Mouse (Mus musculus): ENCODE results near the gene Lyrm9. TPM values are rescaled to one million over a fixed set of nuclear protein-coding genes. Genes with fewer than 3 reads are reported as not detected.
A peak's percentile ranks its signal among the peaks of the same experiment; 100 is the strongest.

Gene Lyrm9
- polyA plus RNA-seq, 1 experiment, result 7.6 TPM

DNA sequence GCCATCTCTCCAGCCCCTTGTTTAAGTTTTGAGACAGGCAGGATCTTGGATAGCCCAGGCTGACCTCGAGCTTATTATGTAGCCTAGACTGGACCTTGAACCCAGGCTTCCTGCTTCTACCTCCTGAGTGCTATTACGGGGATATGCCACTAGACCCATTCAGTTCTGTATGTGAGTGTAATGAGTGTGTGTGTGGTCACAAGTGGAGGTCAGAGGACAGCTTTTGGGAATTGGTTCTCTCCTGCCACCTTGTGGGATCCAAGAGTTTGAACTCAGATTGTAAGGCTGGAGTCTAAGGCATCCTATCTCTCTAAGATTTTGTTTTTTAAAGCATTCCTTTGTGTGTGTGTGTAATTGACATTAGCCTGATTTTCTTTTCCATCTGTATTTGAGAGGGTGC, 2.0 kb downstream of the Lyrm9 start:
- peaks cover 5% of the 10 kb centered on the region for H3K4me1 ChIP-seq (ENCODE audit: control insufficient read depth, insufficient read depth, low read length)
- TF ChIP-seq CTCF (IDR thresholded peaks at IDR 0.05; ENCODE audit: insufficient read depth, low read length) (peak; percentile 5; the same call in 1 of the 2 replicates), POLR2A (IDR thresholded peaks at IDR 0.05; ENCODE audit: borderline replicate concordance, extremely low read depth, low read depth, low read length) (no peak)
- H3K4me3 ChIP-seq (replicated peaks; ENCODE audit: extremely low read depth, low read depth, low read length), result no peak overlapping the region
- DNase-seq, result no peak
- 31% methylated on average over 2 of the region's 2 CpGs for WGBS

GRCm38 (mm10) chr11:78829373-78829772, 3.0 kb downstream of the Lyrm9 start:
- WGBS, result 43% methylated on average over 6 of the region's 6 CpGs

DNA sequence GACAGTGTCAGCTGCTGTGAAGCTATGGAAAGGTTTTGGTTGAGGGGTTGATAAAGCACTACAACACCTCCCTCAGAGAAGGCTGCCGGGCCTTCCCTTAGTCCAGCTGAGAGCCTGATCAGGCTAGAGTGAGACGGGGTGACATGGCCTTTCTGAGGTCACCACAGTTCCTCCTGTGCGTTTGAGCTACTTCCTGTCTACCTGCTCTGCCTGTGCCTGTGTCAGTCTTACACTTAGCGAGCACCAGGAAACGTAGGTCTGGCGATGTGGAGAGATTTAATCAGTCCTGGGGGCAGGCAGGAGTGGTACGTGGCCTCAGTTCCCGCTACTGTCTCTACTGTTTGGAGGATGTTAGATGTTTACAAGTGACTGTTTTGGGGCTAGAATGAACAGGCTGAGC, 3.8 kb downstream of the Lyrm9 start:
- 36% methylated on average over 8 of the region's 8 CpGs for WGBS
- no peak for TF ChIP-seq POLR2A (IDR thresholded peaks at IDR 0.05; ENCODE audit: borderline replicate concordance, extremely low read depth, low read depth, low read length)
- no peak for TF ChIP-seq CTCF (IDR thresholded peaks at IDR 0.05; ENCODE audit: insufficient read depth, low read length)
- no peak overlapping the region for H3K4me3 ChIP-seq (replicated peaks; ENCODE audit: extremely low read depth, low read depth, low read length)
- no peak for DNase-seq
- H3K4me1 ChIP-seq (ENCODE audit: control insufficient read depth, insufficient read depth, low read length), result peaks cover 5% of the 10 kb centered on the region

More at GRCm38 (mm10) chr11:78829373-78829772, 3.0 kb downstream of the Lyrm9 start:
- TF ChIP-seq CTCF (IDR thresholded peaks at IDR 0.05; ENCODE audit: insufficient read depth, low read length) (no peak), POLR2A (IDR thresholded peaks at IDR 0.05; ENCODE audit: borderline replicate concordance, extremely low read depth, low read depth, low read length) (no peak)
- Histone ChIP-seq H3K4me3 (replicated peaks; ENCODE audit: extremely low read depth, low read depth, low read length) (no peak overlapping the region), H3K4me1 (ENCODE audit: control insufficient read depth, insufficient read depth, low read length) (peaks cover 5% of the 10 kb centered on the region)
- DNase-seq, result no peak

- TF ChIP-seq POLR2A (IDR thresholded peaks at IDR 0.05; ENCODE audit: borderline replicate concordance, extremely low read depth, low read depth, low read length), result no peak
- no peak for TF ChIP-seq CTCF (IDR thresholded peaks at IDR 0.05; ENCODE audit: insufficient read depth, low read length)
- DNase-seq, result no peak
- 75% methylated on average over 4 of the region's 4 CpGs for WGBS
- no peak overlapping the region for H3K4me3 ChIP-seq (replicated peaks; ENCODE audit: extremely low read depth, low read depth, low read length)
- H3K4me1 ChIP-seq (ENCODE audit: control insufficient read depth, insufficient read depth, low read length), result peaks cover 5% of the 10 kb centered on the region
Measured at GRCm38 (mm10) chr11:78831716-78832115, 5.3 kb downstream of the Lyrm9 start.

DNA sequence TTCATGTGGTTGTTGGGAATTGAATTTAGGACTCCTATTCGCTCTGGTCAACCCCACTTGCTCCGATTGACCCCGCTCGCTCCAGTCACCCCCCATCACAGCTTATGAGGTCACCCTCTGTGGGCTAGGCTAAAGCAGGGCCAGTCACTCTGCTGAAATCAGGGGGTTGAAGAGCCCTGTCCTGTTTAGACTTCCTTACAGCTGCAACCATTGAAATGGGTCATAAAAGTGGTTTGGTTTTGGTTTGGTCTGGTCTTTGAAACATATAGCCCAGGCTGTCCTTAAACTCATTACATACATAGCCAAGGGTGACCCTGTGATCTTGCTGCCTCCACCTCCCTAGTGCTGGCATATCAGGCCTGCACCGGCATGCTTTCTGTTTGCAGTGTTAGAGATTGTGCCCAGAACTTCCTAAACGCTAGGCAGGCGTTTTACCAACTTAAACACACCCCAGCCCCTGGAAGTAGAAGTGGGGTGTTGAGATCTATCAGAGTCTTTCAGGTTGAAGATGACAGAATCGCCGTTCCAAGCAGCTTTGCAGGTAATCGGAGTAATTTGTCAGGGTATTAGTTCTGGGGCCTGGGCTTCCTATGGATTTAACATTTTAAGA, 5.8 kb downstream of the Lyrm9 start:
- WGBS, result 81% methylated on average over 10 of the region's 10 CpGs
- DNase-seq, result no peak
- TF ChIP-seq CTCF (IDR thresholded peaks at IDR 0.05; ENCODE audit: insufficient read depth, low read length) (no peak), POLR2A (IDR thresholded peaks at IDR 0.05; ENCODE audit: borderline replicate concordance, extremely low read depth, low read depth, low read length) (no peak)
- Histone ChIP-seq H3K4me1 (ENCODE audit: control insufficient read depth, insufficient read depth, low read length) (peaks cover 5% of the 10 kb centered on the region), H3K4me3 (replicated peaks; ENCODE audit: extremely low read depth, low read depth, low read length) (no peak overlapping the region)

GRCm38 (mm10) chr11:78832816-78833314, 6.5 kb downstream of the Lyrm9 start:
- peak; percentile 37 for DNase-seq
- H3K4me1 ChIP-seq (ENCODE audit: control insufficient read depth, insufficient read depth, low read length), result peaks cover 5% of the 10 kb centered on the region
- no peak overlapping the region for H3K4me3 ChIP-seq (replicated peaks; ENCODE audit: extremely low read depth, low read depth, low read length)
- WGBS, result 31% methylated on average over 13 of the region's 13 CpGs
- TF ChIP-seq CTCF (IDR thresholded peaks at IDR 0.05; ENCODE audit: insufficient read depth, low read length), result no peak
- TF ChIP-seq POLR2A (IDR thresholded peaks at IDR 0.05; ENCODE audit: borderline replicate concordance, extremely low read depth, low read depth, low read length), result peak; percentile 22; the same call in 1 of the 2 replicates

DNA sequence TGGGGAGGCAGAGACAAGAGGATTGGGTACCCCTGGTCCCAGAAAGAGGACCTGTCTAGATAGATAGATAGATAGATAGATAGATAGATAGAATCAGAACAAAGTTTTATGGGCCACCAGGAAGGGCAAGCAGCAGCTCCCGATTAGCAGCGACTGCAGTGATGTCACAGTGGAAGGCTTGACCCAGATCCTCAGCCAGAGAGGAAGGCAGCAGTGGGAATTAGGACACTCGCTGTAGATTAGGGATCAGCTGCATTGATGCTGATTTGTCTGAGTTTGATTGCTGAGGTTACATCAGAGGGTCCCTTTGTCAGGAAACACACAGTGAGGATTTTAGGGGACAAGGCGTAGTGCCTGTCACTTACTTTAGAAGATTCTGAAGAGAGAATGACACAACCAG, 10.1 kb downstream of the Lyrm9 start:
- 90% methylated on average over 4 of the region's 4 CpGs for WGBS
- no peak for TF ChIP-seq CTCF (IDR thresholded peaks at IDR 0.05; ENCODE audit: insufficient read depth, low read length)
- TF ChIP-seq POLR2A (IDR thresholded peaks at IDR 0.05; ENCODE audit: borderline replicate concordance, extremely low read depth, low read depth, low read length), result no peak
- Histone ChIP-seq H3K4me1 (ENCODE audit: control insufficient read depth, insufficient read depth, low read length) (no peaks in the 10 kb centered on the region), H3K4me3 (replicated peaks; ENCODE audit: extremely low read depth, low read depth, low read length) (no peak overlapping the region)
- DNase-seq, result no peak

- no peak overlapping the region for H3K4me3 ChIP-seq (replicated peaks; ENCODE audit: extremely low read depth, low read depth, low read length)
- TF ChIP-seq POLR2A (IDR thresholded peaks at IDR 0.05; ENCODE audit: borderline replicate concordance, extremely low read depth, low read depth, low read length) (no peak), CTCF (IDR thresholded peaks at IDR 0.05; ENCODE audit: insufficient read depth, low read length) (peak; percentile 84)
- no peaks in the 10 kb centered on the region for H3K4me1 ChIP-seq (ENCODE audit: control insufficient read depth, insufficient read depth, low read length)
- WGBS, result 16% methylated on average over 11 of the region's 11 CpGs
- peak; percentile 65 for DNase-seq
Measured at GRCm38 (mm10) chr11:78837989-78838388, 11.6 kb downstream of the Lyrm9 start.

DNA sequence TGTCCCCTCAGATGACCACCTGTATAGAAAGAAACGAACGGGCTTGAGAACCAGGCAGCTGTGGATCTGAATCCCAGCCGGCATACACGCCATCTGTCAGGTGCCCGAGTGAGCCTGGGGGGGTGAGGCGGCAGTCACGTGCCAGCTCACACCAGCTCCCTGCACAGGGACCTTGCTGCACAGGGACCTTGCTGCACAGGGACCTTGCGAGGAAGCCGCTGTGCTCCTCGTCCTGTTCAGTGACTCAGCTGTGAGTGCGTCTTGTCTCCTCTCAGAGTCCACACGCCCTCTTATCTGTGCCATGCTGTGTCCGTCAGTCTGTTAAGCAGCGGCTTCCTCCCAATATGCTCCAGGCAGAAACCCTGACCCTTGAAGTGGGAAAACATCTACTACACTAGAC, 13.1 kb downstream of the Lyrm9 start:
- DNase-seq, result no peak
- H3K4me3 ChIP-seq (replicated peaks; ENCODE audit: extremely low read depth, low read depth, low read length), result no peak overlapping the region
- H3K4me1 ChIP-seq (ENCODE audit: control insufficient read depth, insufficient read depth, low read length), result no peaks in the 10 kb centered on the region
- 81% methylated on average over 14 of the region's 14 CpGs for WGBS
- TF ChIP-seq POLR2A (IDR thresholded peaks at IDR 0.05; ENCODE audit: borderline replicate concordance, extremely low read depth, low read depth, low read length), result no peak
- no peak for TF ChIP-seq CTCF (IDR thresholded peaks at IDR 0.05; ENCODE audit: insufficient read depth, low read length)

GRCm38 (mm10) chr11:78840141-78840540, 13.8 kb downstream of the Lyrm9 start:
- DNase-seq, result no peak
- H3K4me1 ChIP-seq (ENCODE audit: control insufficient read depth, insufficient read depth, low read length), result no peaks in the 10 kb centered on the region
- TF ChIP-seq CTCF (IDR thresholded peaks at IDR 0.05; ENCODE audit: insufficient read depth, low read length) (no peak), POLR2A (IDR thresholded peaks at IDR 0.05; ENCODE audit: borderline replicate concordance, extremely low read depth, low read depth, low read length) (no peak)
- 68% methylated on average over 5 of the region's 5 CpGs for WGBS
- H3K4me3 ChIP-seq (replicated peaks; ENCODE audit: extremely low read depth, low read depth, low read length), result no peak overlapping the region

Data from lung, adult 2 months (tissue).